ENCODE assay signal across 13 mouse cellular contexts in the genomic region with DNA sequence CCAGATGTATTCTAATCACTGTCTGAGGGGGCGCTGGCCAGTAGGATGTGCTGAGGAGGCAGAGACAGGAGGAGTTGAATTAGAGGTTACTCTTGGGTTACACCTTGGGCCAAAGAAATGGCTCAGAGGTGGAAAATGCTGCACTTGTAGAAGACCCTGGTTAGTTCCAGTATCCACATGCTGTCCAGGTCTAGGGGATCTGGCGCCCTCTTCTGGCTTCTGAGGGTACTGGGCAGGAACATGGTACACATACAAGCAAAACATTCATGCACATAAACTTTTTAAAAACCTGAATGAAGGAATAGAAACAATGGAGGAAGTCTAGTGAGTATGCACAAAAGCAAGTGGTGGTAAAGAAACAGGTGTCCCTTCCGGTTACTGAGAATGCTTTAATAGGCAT. TPM values are rescaled to one million over a fixed set of nuclear protein-coding genes. Genes with fewer than 3 reads are reported as not detected.
DNase-seq lines count a peak whose midpoint lies in the region; ATAC-seq and TF ChIP-seq lines count a peak whose summit lies in the region.
"Had no signal": no experiment of that assay in that cellular context is flagged by ENCODE, and none has a peak within 500 bp of the region (broad histone marks: within the 10 kb centered on the region; RNA-seq: fewer than 3 reads in every experiment).

No protein-coding gene starts in this region.

- no peak for ATAC-seq in hindbrain, embryonic 11.5 days (ENCODE audit: low FRiP score)
- ATAC-seq in hindbrain, embryonic 16.5 days = no peak
- ATAC-seq: forebrain, embryonic 16.5 days had no signal

- H3K4me3 ChIP-seq in hindbrain, embryonic 11.5 days (ENCODE audit: low read depth, low read length) = no peak overlapping the region
- H3K4me3 ChIP-seq in hindbrain, embryonic 16.5 days (ENCODE audit: low read length) = no peak overlapping the region
- no peak overlapping the region for H3K4me3 ChIP-seq in spleen, adult 2 months (ENCODE audit: extremely low read depth, insufficient read depth, insufficient read length)
- H3K4me3 ChIP-seq in embryonic fibroblast, embryonic 13.5 days (ENCODE audit: insufficient read depth, low read length) = no peak overlapping the region
- H3K4me3 ChIP-seq: heart, embryonic 15.5 days; neural tube, embryonic 13.5 days; stomach, embryonic 15.5 days had no signal

- peak; percentile 8; the same call in 1 of the 2 replicates for TF ChIP-seq CTCF in spleen, adult 2 months (IDR thresholded peaks at IDR 0.05; ENCODE audit: extremely low read depth, insufficient read depth, insufficient read length, insufficient replicate concordance)
- TF ChIP-seq CTCF in embryonic fibroblast, embryonic 13.5 days (IDR thresholded peaks at IDR 0.05; ENCODE audit: borderline replicate concordance, insufficient read depth, low read length) = 0 out of 2 replicates have a peak, but pooled peaks have one; percentile 12

- peaks cover 3% of the 10 kb centered on the region for H3K4me1 ChIP-seq in hindbrain, embryonic 11.5 days (replicated peaks; ENCODE audit: control insufficient read depth, insufficient read depth, low read length)
- H3K4me1 ChIP-seq in hindbrain, embryonic 16.5 days (ENCODE audit: control insufficient read depth, insufficient read depth, low read depth, low read length) = peaks cover 4% of the 10 kb centered on the region
- peaks cover 8% of the 10 kb centered on the region; the same call in 1 of the 2 replicates for H3K4me1 ChIP-seq in spleen, adult 2 months (ENCODE audit: control insufficient read depth, insufficient read depth, insufficient read length)
- H3K4me1 ChIP-seq in embryonic fibroblast, embryonic 13.5 days (ENCODE audit: control insufficient read depth, insufficient read depth, low read length) = peaks cover 6% of the 10 kb centered on the region

- no peak overlapping the region for H3K4me2 ChIP-seq in hindbrain, embryonic 11.5 days (replicated peaks; ENCODE audit: low read depth, low read length)
- no peak overlapping the region for H3K4me2 ChIP-seq in hindbrain, embryonic 16.5 days (ENCODE audit: low read length)
- H3K4me2 ChIP-seq: heart, embryonic 15.5 days; neural tube, embryonic 13.5 days; stomach, embryonic 15.5 days had no signal

- no peaks in the 10 kb centered on the region for H3K27me3 ChIP-seq in hindbrain, embryonic 11.5 days (ENCODE audit: control insufficient read depth, insufficient read depth, low read length)
- no peaks in the 10 kb centered on the region for H3K27me3 ChIP-seq in hindbrain, embryonic 16.5 days (replicated peaks; ENCODE audit: control insufficient read depth, insufficient read depth, low read length)
- no peaks in the 10 kb centered on the region for H3K27me3 ChIP-seq in spleen, adult 2 months (ENCODE audit: control insufficient read depth, insufficient read depth, low read length)
- H3K27me3 ChIP-seq: heart, embryonic 15.5 days; neural tube, embryonic 13.5 days; stomach, embryonic 15.5 days had no signal

- DNase-seq in hindbrain, embryonic 11.5 days (ENCODE audit: low spot score) = peak; percentile 34
- no peak for DNase-seq in spleen, adult 2 months (ENCODE audit: low read depth in 1 of 2, low spot score in 2 of 2)
- no peak for DNase-seq in spleen, postnatal 36 days (ENCODE audit: low spot score in 2 of 2)
- DNase-seq in frontal cortex, postnatal 36 days (ENCODE audit: low spot score in 2 of 2) = no peak
- no peak for DNase-seq in thymus, postnatal 10 days (ENCODE audit: low spot score in 2 of 2)
- DNase-seq in kidney, postnatal 14 days = no peak
- DNase-seq: layer of hippocampus, adult 9-11 months had no signal

- no peaks in the 10 kb centered on the region for H3K36me3 ChIP-seq in hindbrain, embryonic 11.5 days (ENCODE audit: control insufficient read depth, insufficient read depth, low read length)
- no peaks in the 10 kb centered on the region for H3K36me3 ChIP-seq in hindbrain, embryonic 16.5 days (ENCODE audit: control insufficient read depth, insufficient read depth, low read length)
- no peaks in the 10 kb centered on the region for H3K36me3 ChIP-seq in spleen, adult 2 months (ENCODE audit: control insufficient read depth, insufficient read depth, low read length)
- H3K36me3 ChIP-seq: heart, embryonic 15.5 days; neural tube, embryonic 13.5 days; stomach, embryonic 15.5 days had no signal

- no peak for TF ChIP-seq POLR2A in spleen, adult 2 months (IDR thresholded peaks at IDR 0.05; ENCODE audit: low read depth, low read length)
- no peak for TF ChIP-seq POLR2A in embryonic fibroblast, embryonic 13.5 days (IDR thresholded peaks at IDR 0.05; ENCODE audit: low read depth, low read length)

- no peak overlapping the region for H3K9ac ChIP-seq in hindbrain, embryonic 11.5 days (ENCODE audit: low read depth, low read length)
- no peak overlapping the region for H3K9ac ChIP-seq in hindbrain, embryonic 16.5 days (ENCODE audit: low read depth, low read length)
- H3K9ac ChIP-seq: heart, embryonic 15.5 days; neural tube, embryonic 13.5 days; stomach, embryonic 15.5 days had no signal

- no peaks in the 10 kb centered on the region for H3K9me3 ChIP-seq in hindbrain, embryonic 11.5 days (ENCODE audit: control insufficient read depth, low read length)
- no peaks in the 10 kb centered on the region for H3K9me3 ChIP-seq in hindbrain, embryonic 16.5 days (ENCODE audit: control insufficient read depth, low read length)
- H3K9me3 ChIP-seq: heart, embryonic 15.5 days; neural tube, embryonic 13.5 days; stomach, embryonic 15.5 days had no signal

- WGBS in hindbrain, embryonic 11.5 days = 82% methylated on average over 3 of the region's 3 CpGs
- WGBS in hindbrain, embryonic 16.5 days = 79% methylated on average over 3 of the region's 3 CpGs
- WGBS in spleen, adult 2 months = 91% methylated on average over 3 of the region's 3 CpGs

- no peak overlapping the region for H3K27ac ChIP-seq in hindbrain, embryonic 11.5 days (ENCODE audit: low read depth, low read length)
- no peak overlapping the region for H3K27ac ChIP-seq in hindbrain, embryonic 16.5 days (ENCODE audit: low read depth, low read length)
- H3K27ac ChIP-seq in spleen, adult 2 months (ENCODE audit: insufficient read depth, low read length) = no peak overlapping the region
- H3K27ac ChIP-seq in embryonic fibroblast, embryonic 13.5 days (ENCODE audit: insufficient read depth, low read length) = no peak overlapping the region
- H3K27ac ChIP-seq: heart, embryonic 15.5 days; neural tube, embryonic 13.5 days; stomach, embryonic 15.5 days had no signal

RNA-seq across cellular contexts. Expression of gene She, which starts 26.2 kb away (rescaled TPM):
- 2.2 TPM in 2 replicates for polyA plus RNA-seq in hindbrain, embryonic 11.5 days (2014; fragmentation: Nextera tagmentation; extraction: Ambion mirVana)
- 1.2 and 1.4 TPM in 2 replicates for polyA plus RNA-seq in hindbrain, embryonic 16.5 days (2015; fragmentation: Nextera tagmentation; extraction: Ambion mirVana)
- polyA plus RNA-seq in spleen, adult 2 months (2012; rRNA removed) = 1.1 TPM in 2 replicates
- polyA plus RNA-seq in embryonic fibroblast, embryonic 13.5 days (2011; ENCODE audit: insufficient read length, low read depth, missing spikeins) = 0.17 TPM in 1 of 2 replicates, not detected in the other

RNA-seq across cellular contexts. Expression of gene Il6ra, which starts 55.6 kb away (rescaled TPM):
- polyA plus RNA-seq in hindbrain, embryonic 11.5 days (2014; fragmentation: Nextera tagmentation; extraction: Ambion mirVana) = 0.18 and 0.22 TPM in 2 replicates
- polyA plus RNA-seq in hindbrain, embryonic 16.5 days (2015; fragmentation: Nextera tagmentation; extraction: Ambion mirVana) = 1.1 and 1.2 TPM in 2 replicates
- 21.4 and 25.6 TPM in 2 replicates for polyA plus RNA-seq in spleen, adult 2 months (2012; rRNA removed)
- 1.9 and 2.3 TPM in 2 replicates for polyA plus RNA-seq in embryonic fibroblast, embryonic 13.5 days (2011; ENCODE audit: insufficient read length, low read depth, missing spikeins)
